Mouse (Mus musculus) myocyte (in vitro differentiated cells): Measurements from ENCODE around the gene Ano8.

Experiments used
- E2F4 ChIP-seq: IDR thresholded peaks from one replicate; pipeline ENCODE4 v1.6.1; 2011; ENCODE audit warnings: mild to moderate bottlenecking, control low read depth, moderate library complexity; ENCODE audit not compliant: insufficient read depth
- MYOG ChIP-seq, 3 experiments: IDR thresholded peaks; one replicate each; pipeline ENCODE4 v1.6.1; 2011; ENCODE audit warnings: control low read depth in 2 of 3, low read depth in 2 of 3, mild to moderate bottlenecking in 2 of 3; ENCODE audit not compliant: insufficient read length in 2 of 3, control insufficient read depth in 1 of 3, insufficient read depth in 1 of 3
- POLR2A ChIP-seq: IDR thresholded peaks from one replicate; pipeline ENCODE4 v1.6.1; 2011; ENCODE audit warnings: low read depth, mild to moderate bottlenecking, control low read depth, moderate library complexity; ENCODE audit not compliant: insufficient read length
- POLR2AphosphoS2 ChIP-seq: IDR thresholded peaks from one replicate; pipeline ENCODE4 v1.6.1; 2011; ENCODE audit warnings: low read depth, control low read depth; ENCODE audit not compliant: insufficient read length
- SRF ChIP-seq: IDR thresholded peaks from one replicate; pipeline ENCODE4 v1.6.1; 2011; ENCODE audit warnings: low read depth; ENCODE audit not compliant: control insufficient read depth, insufficient read length
- TCF12 ChIP-seq: IDR thresholded peaks from one replicate; pipeline ENCODE4 v1.6.1; 2011; ENCODE audit warnings: mild to moderate bottlenecking, control low read depth; ENCODE audit not compliant: poor library complexity, insufficient read depth, severe bottlenecking
- USF1 ChIP-seq: IDR thresholded peaks from one replicate; pipeline ENCODE4 v1.6.1; 2011; ENCODE audit warnings: low read depth, mild to moderate bottlenecking, control low read depth, moderate library complexity

GRCm38 (mm10) chr8:71525226-71526050, 39.7 kb upstream of the Ano8 start, which contains the start of gene Ccdc194:
- no peak for TF ChIP-seq POLR2A
- no peak for TF ChIP-seq MYOG (IDR thresholded peaks at IDR 0.05; ENCODE audit: control insufficient read depth in 1 of 3, insufficient read depth in 1 of 3, insufficient read length in 2 of 3, low read depth in 2 of 3)
- no peak for TF ChIP-seq TCF12
- TF ChIP-seq USF1 = no peak
- no peak for TF ChIP-seq E2F4
- TF ChIP-seq POLR2AphosphoS2 = no peak
- TF ChIP-seq SRF = no peak
